7 mouse cellular contexts compared by ENCODE assay signal in genomic region chr4:138546241-138546640, GRCm38 (mm10).
"Had no signal": no experiment of that assay in that cellular context is flagged by ENCODE, and none has a peak within 500 bp of the region (broad histone marks: within the 10 kb centered on the region; RNA-seq: fewer than 3 reads in every experiment).

No protein-coding gene starts in this region.

- H3K9ac ChIP-seq: limb, embryonic 12.5 days; liver, embryonic 14.5 days; midbrain, embryonic 13.5 days; neural tube, embryonic 12.5 days had no signal

- H3K9me3 ChIP-seq: limb, embryonic 12.5 days; midbrain, embryonic 13.5 days; neural tube, embryonic 12.5 days had no signal

- H3K4me1 ChIP-seq: limb, embryonic 12.5 days had no signal

- ATAC-seq: intestine, embryonic 16.5 days; midbrain, embryonic 13.5 days had no signal

- DNase-seq: lung, adult 18-20 months had no signal

- H3K27ac ChIP-seq: limb, embryonic 12.5 days; liver, embryonic 14.5 days; midbrain, embryonic 13.5 days; neural tube, embryonic 12.5 days; stomach, postnatal 0 days had no signal

- H3K4me2 ChIP-seq: limb, embryonic 12.5 days; midbrain, embryonic 13.5 days; neural tube, embryonic 12.5 days had no signal

- H3K4me3 ChIP-seq: limb, embryonic 12.5 days; midbrain, embryonic 13.5 days; neural tube, embryonic 12.5 days had no signal

- H3K36me3 ChIP-seq: limb, embryonic 12.5 days; midbrain, embryonic 13.5 days; neural tube, embryonic 12.5 days had no signal
